Mouse (Mus musculus): Measurements from ENCODE around the gene Ctf2. TPM values are rescaled to one million over a fixed set of nuclear protein-coding genes. Genes with fewer than 3 reads are reported as not detected.
"Not testable (repeated sequence)": the region's sequence is repeated elsewhere in the genome, so short reads cannot be mapped to it uniquely, and the experiment has no call there.

The Ctf2 gene
- total RNA-seq, 2 experiments from 2014 or later: not detected

DNA sequence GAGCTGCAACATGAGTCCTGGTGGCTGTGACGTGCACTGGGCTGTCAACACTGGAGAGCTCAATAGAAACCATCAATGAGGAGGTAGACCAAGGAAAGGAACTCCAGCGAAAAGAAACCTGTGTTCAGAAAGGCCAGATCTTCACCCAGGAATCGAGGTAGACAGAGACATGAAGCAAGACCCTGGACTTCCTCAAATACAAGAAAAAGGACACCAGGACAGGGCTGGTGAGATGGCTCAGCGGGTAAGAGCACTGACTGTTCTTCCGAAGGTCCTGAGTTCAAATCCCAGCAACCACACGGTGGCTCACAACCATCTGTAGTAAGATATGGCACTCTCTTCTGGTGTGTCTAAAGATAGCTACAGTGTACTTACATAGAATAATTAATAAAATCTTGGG, 13.6 kb downstream of the Ctf2 start:
- no peak for ATAC-seq (ENCODE audit: poor library complexity, severe bottlenecking)

DNA sequence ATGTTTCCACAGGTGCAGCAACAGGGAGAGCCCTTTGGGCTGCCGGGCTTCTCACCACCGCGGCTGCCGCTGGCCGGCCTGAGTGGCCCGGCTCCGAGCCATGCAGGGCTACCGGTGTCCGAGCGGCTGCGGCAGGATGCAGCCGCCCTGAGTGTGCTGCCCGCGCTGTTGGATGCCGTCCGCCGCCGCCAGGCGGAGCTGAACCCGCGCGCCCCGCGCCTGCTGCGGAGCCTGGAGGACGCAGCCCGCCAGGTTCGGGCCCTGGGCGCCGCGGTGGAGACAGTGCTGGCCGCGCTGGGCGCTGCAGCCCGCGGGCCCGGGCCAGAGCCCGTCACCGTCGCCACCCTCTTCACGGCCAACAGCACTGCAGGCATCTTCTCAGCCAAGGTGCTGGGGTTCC, 15.0 kb downstream of the Ctf2 start:
- peak; percentile 85 for ATAC-seq (ENCODE audit: poor library complexity, severe bottlenecking)

GRCm38 (mm10) chr7:127714816-127715215, 17.1 kb downstream of the Ctf2 start:
- ATAC-seq (ENCODE audit: poor library complexity, severe bottlenecking): no peak

DNA sequence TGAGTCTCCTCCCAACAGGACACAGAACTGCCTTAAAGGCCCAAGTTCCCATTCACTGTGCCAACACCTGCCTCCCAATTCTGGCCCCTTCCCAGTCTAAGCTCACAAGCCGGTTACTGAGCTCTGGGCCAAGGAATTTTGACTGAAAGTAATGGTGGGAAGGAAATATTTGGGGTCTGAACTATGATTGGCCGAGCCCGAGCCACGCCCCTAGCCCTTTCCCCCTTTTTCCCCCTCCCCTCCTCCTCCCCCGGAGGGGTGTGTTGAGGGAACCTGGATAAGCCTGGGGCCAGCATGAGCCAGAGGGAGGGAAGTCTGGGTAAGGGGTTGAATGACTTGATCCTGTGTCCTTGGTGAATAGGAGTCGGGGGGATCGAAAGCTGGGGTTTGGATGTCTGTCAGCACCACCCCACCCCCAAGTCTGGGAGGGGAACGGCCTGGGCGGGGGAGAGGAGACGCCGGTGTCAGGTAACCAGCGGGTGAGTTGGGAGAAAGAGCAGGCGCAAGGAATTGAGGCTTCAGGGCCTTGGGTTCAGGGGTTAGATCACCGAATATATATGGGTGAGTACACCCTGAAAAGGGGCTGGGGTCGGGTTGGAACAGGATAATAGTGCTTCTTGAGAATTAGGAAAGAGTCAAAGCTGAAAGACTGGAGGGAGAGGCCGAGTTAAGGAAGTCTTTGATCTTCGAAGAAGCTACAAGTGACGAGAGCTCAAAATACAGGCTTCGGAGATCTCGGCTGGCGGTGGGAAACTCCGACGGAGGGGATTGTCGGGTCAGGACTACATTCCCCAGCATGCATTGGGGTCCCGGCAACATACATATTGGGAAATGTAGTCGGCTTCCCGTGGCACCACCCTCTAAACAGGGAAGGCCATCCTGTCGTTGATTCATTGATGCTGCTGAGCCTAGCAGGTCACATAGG, 19.2 kb downstream of the Ctf2 start, which contains the start of gene Ctf1:
TSS of gene Ctf1 (plus strand) at position 276 of the 925 bp plus-strand sequence.
- ATAC-seq (ENCODE audit: poor library complexity, severe bottlenecking): peak; percentile 56

DNA sequence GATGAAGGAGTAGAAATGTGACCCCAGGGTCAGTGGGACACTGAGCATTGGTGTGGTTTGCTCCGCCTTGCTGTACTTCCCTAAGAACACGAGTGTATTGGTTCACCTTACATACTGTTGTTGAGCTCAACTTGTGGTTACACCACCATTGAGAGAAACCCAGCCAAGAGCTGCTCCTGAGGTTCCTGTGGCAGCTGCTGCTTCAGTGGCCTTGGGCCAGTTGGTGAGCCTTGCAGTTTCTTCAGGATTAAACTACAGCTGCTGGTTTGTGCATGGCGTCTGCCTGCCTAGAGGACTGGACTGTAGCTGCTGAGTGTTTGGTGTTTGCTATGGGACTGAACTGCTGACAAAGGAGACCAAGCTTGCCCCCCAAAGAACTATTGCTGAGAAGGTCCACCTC, 20.5 kb downstream of the Ctf2 start:
- ATAC-seq (ENCODE audit: poor library complexity, severe bottlenecking): no peak

- no peak for ATAC-seq (ENCODE audit: poor library complexity, severe bottlenecking)
Observed at GRCm38 (mm10) chr7:127711031-127711430, 20.9 kb downstream of the Ctf2 start.

DNA sequence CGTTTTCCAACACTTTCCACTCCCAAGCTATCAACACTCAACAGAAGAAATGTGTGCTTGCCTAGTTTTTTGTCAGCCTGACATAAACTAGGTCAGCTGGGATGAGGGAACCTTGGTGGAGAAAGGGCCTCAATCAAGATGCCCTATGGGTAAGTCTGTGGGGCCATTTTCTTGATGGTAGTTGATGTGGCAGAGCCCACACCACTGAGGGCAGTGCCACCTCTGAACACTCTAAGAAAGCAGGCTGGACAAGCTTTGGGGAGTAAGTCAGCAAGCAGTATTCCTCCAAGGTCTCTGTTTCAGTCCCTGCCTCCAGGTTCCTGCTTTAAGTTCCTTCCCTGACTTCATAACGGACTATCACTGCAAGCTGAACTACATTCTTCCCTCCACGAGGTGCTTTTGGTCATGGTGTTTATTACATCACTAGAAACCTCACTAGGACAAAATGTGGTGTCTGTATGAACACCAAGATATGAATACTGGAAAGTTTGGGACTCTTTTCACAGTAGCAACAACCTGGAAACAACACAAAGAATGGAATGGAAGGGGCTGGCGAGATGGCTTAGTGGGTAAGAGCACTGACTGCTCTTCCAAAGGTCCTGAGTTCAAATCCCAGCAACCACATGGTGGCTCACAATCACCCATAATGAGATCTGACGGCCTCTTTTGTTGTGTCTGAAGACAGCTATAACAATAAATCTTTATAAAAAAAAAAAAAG, 22.5 kb downstream of the Ctf2 start:
- no peak for ATAC-seq (ENCODE audit: poor library complexity, severe bottlenecking)

GRCm38 (mm10) chr7:127708207-127709078, 23.5 kb downstream of the Ctf2 start, which contains the start of gene Bcl7c:
Bcl7c (minus strand) TSS chr7:127708933.
- ATAC-seq (ENCODE audit: poor library complexity, severe bottlenecking): peak; percentile 83

DNA sequence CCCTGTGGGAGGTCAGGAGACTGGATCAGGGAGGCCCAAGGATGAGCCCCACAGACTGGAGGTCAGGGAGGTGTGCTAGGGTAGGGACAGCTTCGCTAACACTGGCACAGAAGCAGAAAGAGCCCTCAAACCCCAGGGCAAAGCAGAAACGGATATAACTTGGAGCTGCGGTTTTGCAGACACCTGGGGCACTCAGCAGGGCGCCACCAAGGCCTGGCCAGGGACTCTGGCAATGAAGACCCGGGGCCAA, 24.1 kb downstream of the Ctf2 start:
- ATAC-seq (ENCODE audit: poor library complexity, severe bottlenecking): peak; percentile 5

- no peak for ATAC-seq (ENCODE audit: poor library complexity, severe bottlenecking)
Observed at GRCm38 (mm10) chr7:127707045-127707956, 24.7 kb downstream of the Ctf2 start.

DNA sequence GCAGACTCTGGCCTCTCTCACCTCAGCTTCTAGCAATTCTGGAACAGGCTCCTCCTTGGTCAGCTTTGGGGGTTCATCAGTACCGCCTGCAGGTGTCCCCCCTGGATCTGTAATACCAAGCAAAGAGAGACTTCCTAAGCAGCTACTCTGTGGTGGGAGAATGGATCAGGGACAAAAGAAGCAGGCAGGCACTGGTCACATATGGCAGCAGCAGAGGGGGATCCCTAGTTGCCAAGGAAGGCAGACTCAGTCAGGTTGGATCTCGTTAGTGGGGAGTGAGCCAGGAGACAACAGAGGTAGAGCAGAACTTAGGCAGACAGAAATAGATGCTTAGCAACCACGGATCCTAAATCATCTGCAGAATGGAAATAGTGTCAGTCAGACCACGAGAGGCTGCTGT, 26.3 kb downstream of the Ctf2 start:
- ATAC-seq (ENCODE audit: poor library complexity, severe bottlenecking): no peak

DNA sequence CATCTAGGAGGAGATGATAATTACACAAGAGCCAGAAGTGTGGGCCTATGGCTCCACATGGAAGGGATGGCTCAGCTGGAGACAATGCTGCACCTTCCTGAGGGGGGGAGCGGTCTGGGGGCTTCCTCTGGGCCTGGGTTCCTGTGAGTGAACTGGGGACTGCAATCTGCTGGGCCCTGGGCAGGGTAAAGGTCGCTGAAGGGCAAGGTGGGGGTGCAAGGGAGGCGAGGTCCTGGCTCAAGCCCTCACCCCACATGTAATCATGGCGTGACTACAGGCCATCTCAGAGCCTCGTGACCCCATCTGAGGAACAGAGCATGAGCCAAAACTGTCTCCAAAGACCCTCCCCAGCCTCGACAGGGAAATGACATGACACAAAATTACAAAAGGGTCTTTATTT, 27.4 kb downstream of the Ctf2 start:
- no peak for ATAC-seq (ENCODE audit: poor library complexity, severe bottlenecking)

DNA sequence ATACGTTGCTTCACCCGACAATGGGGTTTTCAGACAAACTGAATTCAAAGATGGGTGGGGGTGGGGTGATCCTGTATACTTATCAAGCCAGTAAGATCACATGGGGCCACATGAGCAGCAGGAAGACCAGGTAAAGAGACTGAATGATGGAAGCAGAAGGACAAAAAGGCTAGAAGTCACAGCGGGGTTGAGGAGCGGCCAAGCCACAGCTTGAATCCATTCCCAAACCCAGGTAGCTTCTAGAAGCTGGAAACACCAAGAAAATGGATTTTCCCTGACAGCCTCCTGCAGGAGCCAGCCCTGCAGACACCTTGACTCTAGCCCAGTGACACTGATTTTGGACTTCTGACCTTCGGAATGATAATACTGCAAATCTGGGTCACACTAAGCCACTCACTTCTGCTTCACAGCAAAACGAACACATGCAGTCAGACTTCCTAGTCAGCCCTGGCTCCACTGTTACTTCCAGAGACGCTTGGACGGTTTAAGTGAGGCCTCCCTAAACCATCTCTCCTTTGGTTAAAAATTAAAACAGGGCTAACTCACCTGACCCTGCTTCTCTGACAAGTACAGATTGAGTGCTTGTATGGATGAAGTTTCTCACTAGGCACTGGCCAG, 28.3 kb downstream of the Ctf2 start:
- ATAC-seq (ENCODE audit: poor library complexity, severe bottlenecking): no peak

GRCm38 (mm10) chr7:127700712-127701331, 31.1 kb downstream of the Ctf2 start:
- ATAC-seq (ENCODE audit: poor library complexity, severe bottlenecking): no peak

- no peak for ATAC-seq (ENCODE audit: poor library complexity, severe bottlenecking)
Observed at GRCm38 (mm10) chr7:127698986-127699385, 33.0 kb downstream of the Ctf2 start.

DNA sequence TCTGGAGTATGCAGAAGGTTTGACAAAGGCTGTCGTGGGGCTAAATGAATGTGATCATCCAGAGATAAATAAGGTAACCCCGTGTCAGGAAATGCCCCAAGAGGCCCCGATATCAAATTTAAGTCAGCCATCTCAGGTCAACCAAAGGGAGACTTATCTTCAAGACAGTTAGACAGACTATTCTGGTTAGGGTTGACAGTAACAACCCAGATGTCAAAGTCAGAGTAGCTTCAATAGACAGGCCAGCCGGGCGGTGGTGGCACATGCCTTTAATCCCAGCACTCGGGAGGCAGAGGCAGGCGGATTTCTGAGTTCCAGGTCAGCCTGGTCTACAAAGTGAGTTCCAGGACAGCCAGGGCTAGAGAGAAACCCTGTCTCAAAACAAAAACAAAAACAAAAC, 38.2 kb downstream of the Ctf2 start:
- not testable (repeated sequence) for ATAC-seq (ENCODE audit: poor library complexity, severe bottlenecking)

DNA sequence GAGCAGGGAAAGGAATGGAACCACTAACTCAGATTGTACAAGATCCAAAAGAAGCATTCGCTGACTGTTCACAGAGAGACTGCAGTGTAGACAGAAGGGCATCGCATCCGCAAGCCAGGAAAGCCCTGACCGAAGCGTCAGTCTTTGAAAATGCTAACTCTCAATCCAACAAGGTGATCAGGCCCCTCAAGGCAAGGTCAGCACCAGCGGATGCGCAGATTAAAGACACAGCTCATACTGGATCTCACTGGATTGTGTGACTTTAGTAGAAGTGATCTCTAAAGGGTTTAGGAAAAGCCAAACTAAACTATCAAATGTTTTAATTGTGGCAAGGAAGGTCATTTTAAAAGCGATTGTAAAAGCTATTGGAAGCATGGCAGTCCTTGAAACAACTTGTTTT, 38.7 kb downstream of the Ctf2 start:
- ATAC-seq (ENCODE audit: poor library complexity, severe bottlenecking): no peak

- ATAC-seq (ENCODE audit: poor library complexity, severe bottlenecking): no peak
Observed at GRCm38 (mm10) chr7:127691221-127691989, 40.6 kb downstream of the Ctf2 start.

All from megakaryocyte, adult 5-6 weeks (primary cell).